In the genomic region with DNA sequence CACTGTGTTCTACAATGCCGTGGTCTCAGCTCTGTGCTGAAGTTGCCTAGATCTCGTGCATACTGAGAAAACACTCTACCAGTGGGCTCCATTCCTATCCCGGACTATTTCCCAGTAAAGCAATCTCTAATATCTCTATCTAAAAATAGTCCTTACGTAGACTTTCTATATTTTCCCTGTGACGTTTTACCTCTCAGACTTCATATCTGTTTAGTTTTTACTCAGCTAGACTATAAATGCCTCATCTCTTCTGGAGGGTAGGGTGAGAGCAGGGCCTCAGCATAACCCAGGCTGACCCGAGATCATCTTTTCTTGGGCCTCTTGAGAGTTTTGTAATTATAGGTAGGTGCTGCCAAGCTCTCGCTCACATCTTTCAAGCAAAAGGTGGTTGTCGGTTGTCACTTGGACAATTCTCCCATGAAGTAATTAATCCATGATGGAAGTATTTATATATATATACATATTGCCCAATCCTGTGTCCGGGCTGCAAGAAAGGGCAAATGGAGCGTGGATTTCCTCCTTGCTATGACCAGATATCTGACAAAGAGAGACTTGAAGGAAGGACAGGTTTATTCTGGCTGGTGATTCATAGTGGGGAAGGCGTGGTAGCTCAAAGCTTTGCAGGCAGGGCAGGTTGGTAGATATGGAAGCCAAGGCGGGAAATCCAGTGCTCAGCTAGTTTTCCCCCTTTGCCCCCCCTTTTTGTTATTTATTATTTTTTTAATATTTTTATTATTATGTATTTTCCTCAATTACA, we compare ENCODE assay signal across 30 mouse cellular contexts. TPM values are rescaled to one million over a fixed set of nuclear protein-coding genes. Genes with fewer than 3 reads are reported as not detected.
DNase-seq lines count a peak whose midpoint lies in the region; ATAC-seq and TF ChIP-seq lines count a peak whose summit lies in the region.
"Had no signal": no experiment of that assay in that cellular context is flagged by ENCODE, and none has a peak within 500 bp of the region (broad histone marks: within the 10 kb centered on the region; RNA-seq: fewer than 3 reads in every experiment).

No protein-coding gene starts in this region.

- H3K9ac ChIP-seq in heart, adult 2 months (ENCODE audit: low read depth, low read length), result 0 out of 2 replicates have a peak overlapping the region, but pooled peaks have one; percentile 11
- no peak overlapping the region for H3K9ac ChIP-seq in intestine, embryonic 16.5 days (ENCODE audit: low read depth, low read length)
- H3K9ac ChIP-seq in stomach, postnatal 0 days (ENCODE audit: low read length), result no peak overlapping the region
- no peak overlapping the region for H3K9ac ChIP-seq in hindbrain, embryonic 13.5 days
- H3K9ac ChIP-seq: forebrain, embryonic 13.5 days; hindbrain, embryonic 12.5 days had no signal

- no peak for TF ChIP-seq EP300 in heart, adult 2 months (IDR thresholded peaks at IDR 0.05; ENCODE audit: insufficient read depth, low read depth, low read length)
- TF ChIP-seq EP300 in stomach, postnatal 0 days (optimal IDR thresholded peaks at IDR 0.05), result no peak

- no peaks in the 10 kb centered on the region for H3K79me2 ChIP-seq in heart, adult 2 months (replicated peaks; ENCODE audit: control insufficient read depth, insufficient read depth, low read length)

- H3K27ac ChIP-seq in heart, adult 2 months, result peak overlapping the region; percentile 79
- no peak overlapping the region for H3K27ac ChIP-seq in intestine, embryonic 16.5 days (ENCODE audit: low read length)
- no peak overlapping the region for H3K27ac ChIP-seq in stomach, postnatal 0 days (replicated peaks)
- no peak overlapping the region for H3K27ac ChIP-seq in hindbrain, embryonic 13.5 days
- H3K27ac ChIP-seq: forebrain, embryonic 10.5 days; forebrain, embryonic 13.5 days; hindbrain, embryonic 12.5 days had no signal

- H3K9me3 ChIP-seq in intestine, embryonic 16.5 days (ENCODE audit: control insufficient read depth, low read length), result no peaks in the 10 kb centered on the region
- no peaks in the 10 kb centered on the region for H3K9me3 ChIP-seq in stomach, postnatal 0 days (ENCODE audit: control insufficient read depth, low read length)
- H3K9me3 ChIP-seq in hindbrain, embryonic 13.5 days, result no peaks in the 10 kb centered on the region
- H3K9me3 ChIP-seq: forebrain, embryonic 10.5 days; forebrain, embryonic 13.5 days; hindbrain, embryonic 12.5 days had no signal

- no peak for TF ChIP-seq POLR2A in heart, adult 2 months (IDR thresholded peaks at IDR 0.05; ENCODE audit: insufficient read depth, low read depth, low read length)

- no peak overlapping the region for H3K4me2 ChIP-seq in intestine, embryonic 16.5 days (ENCODE audit: low read depth, low read length)
- H3K4me2 ChIP-seq in stomach, postnatal 0 days (replicated peaks; ENCODE audit: low read depth), result no peak overlapping the region
- H3K4me2 ChIP-seq in hindbrain, embryonic 13.5 days, result no peak overlapping the region
- H3K4me2 ChIP-seq: forebrain, embryonic 13.5 days; heart, embryonic 11.5 days; hindbrain, embryonic 12.5 days had no signal

- no peak for TF ChIP-seq CTCF in heart, adult 2 months (IDR thresholded peaks at IDR 0.05)
- TF ChIP-seq CTCF in stomach, postnatal 0 days (IDR thresholded peaks at IDR 0.05; ENCODE audit: low read depth), result no peak

- intact Hi-C loops in heart, adult 2 months (cut with DNase I), result loop anchor here (2.0 kb wide), 1 partner anchor 25 kb away; no protein-coding TSS in a partner anchor
- intact Hi-C loops in heart, postnatal 36 days (cut with DNase I), result loop anchor here (2.0 kb wide), 1 partner anchor 27 kb away; no protein-coding TSS in a partner anchor

- no peaks in the 10 kb centered on the region for H3K27me3 ChIP-seq in heart, adult 2 months (ENCODE audit: control insufficient read depth, insufficient read depth, low read length)
- H3K27me3 ChIP-seq in intestine, embryonic 16.5 days (replicated peaks; ENCODE audit: control insufficient read depth, insufficient read depth, low read length), result no peaks in the 10 kb centered on the region
- no peaks in the 10 kb centered on the region for H3K27me3 ChIP-seq in stomach, postnatal 0 days (ENCODE audit: control insufficient read depth, insufficient read depth, low read length)
- no peaks in the 10 kb centered on the region for H3K27me3 ChIP-seq in hindbrain, embryonic 13.5 days
- H3K27me3 ChIP-seq: forebrain, embryonic 13.5 days; hindbrain, embryonic 12.5 days had no signal

- DNase-seq in heart, adult 2 months, result no peak
- DNase-seq in heart, postnatal 36 days, result no peak
- DNase-seq in urinary bladder, postnatal 14 days (ENCODE audit: low spot score), result peak; percentile 7
- no peak for DNase-seq in urinary bladder, postnatal 36 days (ENCODE audit: low spot score in 2 of 2)
- peak; percentile 25 for DNase-seq in stomach, postnatal 0 days (ENCODE audit: low spot score)
- DNase-seq in layer of hippocampus, postnatal 10 days (ENCODE audit: low spot score in 2 of 2), result no peak
- DNase-seq: adrenal gland, adult 8-10 months; adrenal gland, postnatal 25 days; cerebellum, adult 18-20 months; cerebellum, adult 9-10 months; cerebellum, postnatal 14 days; gastrocnemius, postnatal 10 days; gastrocnemius, postnatal 36 days; heart, postnatal 10 days; kidney, adult 11 months had no signal

- ATAC-seq in intestine, embryonic 16.5 days, result peak; percentile 71
- ATAC-seq in stomach, postnatal 0 days (ENCODE audit: low FRiP score, low TSS enrichment), result peak; percentile 80
- ATAC-seq in hindbrain, embryonic 13.5 days (ENCODE audit: low FRiP score), result no peak
- ATAC-seq: activated CD4-positive, CD25-positive, alpha-beta regulatory T cell, adult 4 months; CD4-positive, CD25-positive, alpha-beta regulatory T cell, adult 4 months; forebrain, embryonic 13.5 days; forebrain, embryonic 16.5 days; hindbrain, embryonic 16.5 days had no signal

- 61% methylated on average over 12 of the region's 12 CpGs for WGBS in heart, adult 2 months
- 78% methylated on average over 12 of the region's 12 CpGs for WGBS in intestine, embryonic 16.5 days
- 75% methylated on average over 12 of the region's 12 CpGs for WGBS in stomach, postnatal 0 days
- 95% methylated on average over 12 of the region's 12 CpGs for WGBS in hindbrain, embryonic 13.5 days

- H3K4me3 ChIP-seq in heart, adult 2 months, result no peak overlapping the region
- no peak overlapping the region for H3K4me3 ChIP-seq in intestine, embryonic 16.5 days (ENCODE audit: low read length)
- H3K4me3 ChIP-seq in stomach, postnatal 0 days (ENCODE audit: low read depth, low read length), result no peak overlapping the region
- H3K4me3 ChIP-seq in hindbrain, embryonic 13.5 days, result no peak overlapping the region
- H3K4me3 ChIP-seq: forebrain, embryonic 10.5 days; forebrain, embryonic 13.5 days; hindbrain, embryonic 12.5 days had no signal

- peaks cover 9% of the 10 kb centered on the region for H3K4me1 ChIP-seq in heart, adult 2 months (ENCODE audit: control insufficient read depth, insufficient read depth, low read length)
- 0 out of 2 replicates have a peak, but pooled peaks cover 7% of the 10 kb centered on the region for H3K4me1 ChIP-seq in intestine, embryonic 16.5 days (ENCODE audit: control insufficient read depth, insufficient read depth, low read length)
- no peaks in the 10 kb centered on the region for H3K4me1 ChIP-seq in stomach, postnatal 0 days (replicated peaks; ENCODE audit: control insufficient read depth, insufficient read depth)
- 0 out of 2 replicates have a peak, but pooled peaks cover 6% of the 10 kb centered on the region for H3K4me1 ChIP-seq in hindbrain, embryonic 13.5 days (replicated peaks)
- H3K4me1 ChIP-seq: forebrain, embryonic 10.5 days; hindbrain, embryonic 12.5 days had no signal

- peaks cover 3% of the 10 kb centered on the region; the same call in 1 of the 2 replicates for H3K36me3 ChIP-seq in heart, adult 2 months (ENCODE audit: control insufficient read depth, insufficient read depth, low read length)
- H3K36me3 ChIP-seq in intestine, embryonic 16.5 days (ENCODE audit: control insufficient read depth, insufficient read depth, low read length), result no peaks in the 10 kb centered on the region; the same call in 1 of the 2 replicates
- H3K36me3 ChIP-seq in stomach, postnatal 0 days (ENCODE audit: control insufficient read depth, insufficient read depth, low read length), result no peaks in the 10 kb centered on the region
- no peaks in the 10 kb centered on the region; the same call in 1 of the 2 replicates for H3K36me3 ChIP-seq in hindbrain, embryonic 13.5 days
- H3K36me3 ChIP-seq: forebrain, embryonic 10.5 days; hindbrain, embryonic 12.5 days had no signal

RNA-seq across cellular contexts. Expression of a gene that starts 29.1 kb away (rescaled TPM):
- 10 to 100 TPM; 24.3 to 27.6 TPM for total RNA-seq in heart, adult 2 months (2021)
- 11.7 and 19.3 TPM in 2 replicates for polyA plus RNA-seq in heart, adult 2 months (2012; rRNA removed)
- 10 to 100 TPM; 31.2 to 32.1 TPM for total RNA-seq in heart, postnatal 36 days (2021)
- polyA plus RNA-seq in intestine, embryonic 16.5 days (2015; fragmentation: Nextera tagmentation; extraction: Ambion mirVana), result 12.3 and 15.0 TPM in 2 replicates
- polyA plus RNA-seq in stomach, postnatal 0 days (2015; fragmentation: Nextera tagmentation; extraction: Ambion mirVana), result 4.4 and 4.8 TPM in 2 replicates
- 13.8 and 15.9 TPM in 2 replicates for polyA plus RNA-seq in hindbrain, embryonic 13.5 days (2015; fragmentation: Nextera tagmentation; extraction: Ambion mirVana)
- 10 to 100 TPM; 86.3 to 93.5 TPM for total RNA-seq in layer of hippocampus, postnatal 10 days (2021)

RNA-seq across cellular contexts. Expression of a gene that starts 29.2 kb away (rescaled TPM):
- 1 to 10 TPM; 3.7 to 4.5 TPM for total RNA-seq in heart, adult 2 months (2021)
- polyA plus RNA-seq in heart, adult 2 months (2012; rRNA removed), result 6.8 and 7.6 TPM in 2 replicates
- 1 to 10 TPM; 3.0 to 3.9 TPM for total RNA-seq in heart, postnatal 36 days (2021)
- 3.4 and 3.5 TPM in 2 replicates for polyA plus RNA-seq in intestine, embryonic 16.5 days (2015; fragmentation: Nextera tagmentation; extraction: Ambion mirVana)
- polyA plus RNA-seq in stomach, postnatal 0 days (2015; fragmentation: Nextera tagmentation; extraction: Ambion mirVana), result 2.4 and 2.8 TPM in 2 replicates
- polyA plus RNA-seq in hindbrain, embryonic 13.5 days (2015; fragmentation: Nextera tagmentation; extraction: Ambion mirVana), result 0.41 and 0.55 TPM in 2 replicates
- total RNA-seq in layer of hippocampus, postnatal 10 days (2021), result 1 to 10 TPM in 1 of 2 experiments, under 1 TPM in 1; 0.87 to 1.5 TPM

RNA-seq across cellular contexts. Expression of a gene that starts 51.3 kb away (rescaled TPM):
- total RNA-seq in heart, adult 2 months (2021), result not detected
- not detected in 2 replicates for polyA plus RNA-seq in heart, adult 2 months (2012; rRNA removed)
- total RNA-seq in heart, postnatal 36 days (2021), result under 1 TPM in 1 of 2 experiments, not detected in 1; 0.25 TPM
- polyA plus RNA-seq in intestine, embryonic 16.5 days (2015; fragmentation: Nextera tagmentation; extraction: Ambion mirVana), result 1.0 and 1.6 TPM in 2 replicates
- polyA plus RNA-seq in stomach, postnatal 0 days (2015; fragmentation: Nextera tagmentation; extraction: Ambion mirVana), result 0.15 TPM in 2 replicates
- 0.14 and 0.43 TPM in 2 replicates for polyA plus RNA-seq in hindbrain, embryonic 13.5 days (2015; fragmentation: Nextera tagmentation; extraction: Ambion mirVana)
- under 1 TPM; 0.60 to 0.64 TPM for total RNA-seq in layer of hippocampus, postnatal 10 days (2021)
- total RNA-seq: gastrocnemius, postnatal 10 days; gastrocnemius, postnatal 36 days; granulocyte monocyte progenitor cell, adult 5-6 weeks; heart, adult 8-10 months had no signal
- polyA plus RNA-seq: activated CD4-positive, CD25-positive, alpha-beta regulatory T cell, adult 4 months; C2C12; CD4-positive, CD25-positive, alpha-beta regulatory T cell, adult 4 months; embryonic facial prominence, embryonic 11.5 days; embryonic facial prominence, embryonic 14.5 days; forebrain, embryonic 13.5 days; forebrain, embryonic 16.5 days; hindbrain, embryonic 12.5 days had no signal

Comparison
In these comparisons a context has a peak if more than half of its experiments do, and no peak if none do; other contexts are left out.
1. DNase-seq: peak in urinary bladder, postnatal 14 days (single experiment) and stomach, postnatal 0 days (single experiment); none in heart, adult 2 months (0 of 2), heart, postnatal 36 days (0 of 2), urinary bladder, postnatal 36 days (0 of 2) and layer of hippocampus, postnatal 10 days (0 of 2).